Mouse (Mus musculus) stomach, postnatal 0 days (tissue): Measurements from ENCODE around the gene Batf. TPM values are rescaled to one million over a fixed set of nuclear protein-coding genes. Genes with fewer than 3 reads are reported as not detected.

Experiments used
- ATAC-seq: fragments of 200-750 bp; cut with Nextera tagmentation; 2 replicates; pipeline ENCODE4 v1.8.0; 2017; ENCODE audit not compliant: low FRiP score, low TSS enrichment
- DNase-seq: peaks from one replicate; pipeline ENCODE4 v3.0.0-alpha.2; 2016; ENCODE audit warnings: low spot score
- H3K27ac ChIP-seq: fragments of 300-500 bp; sonication (generic); replicated peaks from 2 replicates; pipeline ENCODE4 v1.5.1; 2014; ENCODE audit warnings: mild to moderate bottlenecking, control low read depth
- H3K27me3 ChIP-seq: fragments of 300-500 bp; sonication (generic); 2 replicates; pipeline ENCODE4 v1.6.1; 2014; ENCODE audit warnings: low read length; ENCODE audit not compliant: control insufficient read depth, insufficient read depth
- H3K36me3 ChIP-seq: fragments of 300-500 bp; sonication (generic); 2 replicates; pipeline ENCODE4 v1.6.1; 2014; ENCODE audit warnings: low read length, mixed read lengths; ENCODE audit not compliant: control insufficient read depth, insufficient read depth
- H3K4me1 ChIP-seq: fragments of 300-500 bp; sonication (generic); replicated peaks from 2 replicates; pipeline ENCODE4 v1.6.1; 2014; ENCODE audit warnings: antibody characterized with exemption; ENCODE audit not compliant: control insufficient read depth, insufficient read depth
- H3K4me2 ChIP-seq: fragments of 300-500 bp; sonication (generic); replicated peaks from 2 replicates; pipeline ENCODE4 v1.6.1; 2014; ENCODE audit warnings: low read depth, mild to moderate bottlenecking, control low read depth, moderate library complexity
- H3K4me3 ChIP-seq: fragments of 300-500 bp; sonication (generic); 2 replicates; pipeline ENCODE4 v1.5.1; 2014; ENCODE audit warnings: low read depth, low read length, control low read depth
- H3K9ac ChIP-seq: fragments of 300-500 bp; sonication (generic); 2 replicates; pipeline ENCODE4 v1.6.1; 2014; ENCODE audit warnings: mild to moderate bottlenecking, low read length, control low read depth, mixed read lengths
- H3K9me3 ChIP-seq: fragments of 300-500 bp; sonication (generic); 2 replicates; pipeline ENCODE4 v1.6.1; 2016; ENCODE audit warnings: low read length; ENCODE audit not compliant: control insufficient read depth
- CTCF ChIP-seq: IDR thresholded peaks from 2 replicates; pipeline ENCODE4 v1.5.1; 2016; ENCODE audit warnings: antibody characterized with exemption, low read depth, mild to moderate bottlenecking, moderate library complexity
- EP300 ChIP-seq: optimal IDR thresholded peaks from 2 replicates; pipeline ENCODE3; 2016; ENCODE audit warnings: antibody characterized with exemption
- WGBS: fragments of 180-500 bp; shearing (Covaris S2); extraction: QIAGEN DNeasy Blood & Tissue Kit; methylation state at CpG from one replicate; pipeline ENCODE4 v1.1.7; 2014; 5-methylcytosine and 5-hydroxymethylcytosine counted together
- polyA plus RNA-seq: library from polyadenylated mRNA; unstranded; fragments of >200 nt; fragmentation: Nextera tagmentation; extraction: Ambion mirVana; gene quantifications from 2 replicates; pipeline ENCODE4 v1.2.1, GENCODE M21; 2015

The Batf gene
- polyA plus RNA-seq, 1 experiment from 2014 or later = 3.1 TPM

- DNase-seq = no peak
- Histone ChIP-seq H3K9ac (no peak overlapping the region), H3K36me3 (no peaks in the 10 kb centered on the region), H3K4me1 (no peaks in the 10 kb centered on the region), H3K27ac (no peak overlapping the region), H3K27me3 (no peaks in the 10 kb centered on the region), H3K4me2 (no peak overlapping the region), H3K4me3 (no peak overlapping the region), H3K9me3 (no peaks in the 10 kb centered on the region)
- WGBS = 70% methylated on average over 2 of the region's 2 CpGs
- TF ChIP-seq CTCF (no peak), EP300 (no peak)
- ATAC-seq = no peak
These were observed 49.7 kb downstream of the Batf start for GRCm38 (mm10) chr12:85736203-85736602.

- Histone ChIP-seq H3K9me3 (no peaks in the 10 kb centered on the region), H3K36me3 (no peaks in the 10 kb centered on the region), H3K4me3 (no peak overlapping the region), H3K27me3 (no peaks in the 10 kb centered on the region), H3K4me2 (no peak overlapping the region), H3K9ac (no peak overlapping the region), H3K4me1 (no peaks in the 10 kb centered on the region), H3K27ac (no peak overlapping the region)
- TF ChIP-seq EP300 (no peak), CTCF (no peak)
- ATAC-seq (no peak), DNase-seq (no peak)
- 82% methylated on average over 3 of the region's 3 CpGs for WGBS
These were observed 50.5 kb downstream of the Batf start for GRCm38 (mm10) chr12:85736960-85737359.

- Histone ChIP-seq H3K9ac (peak within 1 kb of the TSS; percentile 50; the same call in 1 of the 2 replicates), H3K4me3 (peak within 1 kb of the TSS; percentile 51), H3K4me2 (peak within 1 kb of the TSS; percentile 99), H3K4me1 (no peaks in the 10 kb centered on the region), H3K36me3 (no peaks in the 10 kb centered on the region), H3K27ac (peak within 1 kb of the TSS; percentile 56; the same call in 1 of the 2 replicates), H3K9me3 (no peaks in the 10 kb centered on the region), H3K27me3 (no peaks in the 10 kb centered on the region)
- DNase-seq = peak; percentile 86
- under 1% methylated on average over 46 of the region's 51 CpGs for WGBS
- ATAC-seq = peak; percentile 94
- TF ChIP-seq CTCF = peak; percentile 92
- TF ChIP-seq EP300 = no peak
These were observed 59.6 kb downstream of the Batf start, which contains the start of gene Flvcr2 for GRCm38 (mm10) chr12:85745827-85746695. Gene Flvcr2 (plus strand): TSS chr12:85746539.

- no peak for TF ChIP-seq EP300
- no peak for TF ChIP-seq CTCF
- H3K27me3 ChIP-seq = no peaks in the 10 kb centered on the region
- DNase-seq (no peak), ATAC-seq (no peak; the same call in 1 of the 2 replicates)
- H3K4me2 ChIP-seq = peak overlapping the region; percentile 99
- H3K9ac ChIP-seq = peak overlapping the region; percentile 50; the same call in 1 of the 2 replicates
- peak overlapping the region; percentile 51 for H3K4me3 ChIP-seq
- no peak overlapping the region for H3K27ac ChIP-seq
- H3K9me3 ChIP-seq = no peaks in the 10 kb centered on the region
- WGBS = 19% methylated on average over 21 of the region's 21 CpGs
- H3K4me1 ChIP-seq = no peaks in the 10 kb centered on the region
- H3K36me3 ChIP-seq = no peaks in the 10 kb centered on the region
These were observed 60.3 kb downstream of the Batf start for GRCm38 (mm10) chr12:85746696-85747219.

- ATAC-seq = no peak
- H3K36me3 ChIP-seq = no peaks in the 10 kb centered on the region
- no peak for DNase-seq
- H3K27ac ChIP-seq = no peak overlapping the region
- no peak for TF ChIP-seq EP300
- no peak for TF ChIP-seq CTCF
- no peak overlapping the region for H3K4me3 ChIP-seq
- peak overlapping the region; percentile 99 for H3K4me2 ChIP-seq
- H3K27me3 ChIP-seq = no peaks in the 10 kb centered on the region
- no peaks in the 10 kb centered on the region for H3K4me1 ChIP-seq
- no peak overlapping the region for H3K9ac ChIP-seq
- no peaks in the 10 kb centered on the region for H3K9me3 ChIP-seq
- 80% methylated on average over 10 of the region's 10 CpGs for WGBS
These were observed 60.9 kb downstream of the Batf start for GRCm38 (mm10) chr12:85747343-85747742.

GRCm38 (mm10) chr12:85749861-85750260, 63.4 kb downstream of the Batf start:
- H3K4me3 ChIP-seq = no peak overlapping the region
- ATAC-seq = no peak
- no peaks in the 10 kb centered on the region for H3K27me3 ChIP-seq
- no peaks in the 10 kb centered on the region for H3K9me3 ChIP-seq
- H3K4me1 ChIP-seq = no peaks in the 10 kb centered on the region
- TF ChIP-seq EP300 = no peak
- no peak for TF ChIP-seq CTCF
- no peak overlapping the region for H3K27ac ChIP-seq
- WGBS = 90% methylated on average over 9 of the region's 9 CpGs
- DNase-seq = no peak
- no peaks in the 10 kb centered on the region for H3K36me3 ChIP-seq
- H3K4me2 ChIP-seq = no peak overlapping the region
- no peak overlapping the region for H3K9ac ChIP-seq
